Mouse (Mus musculus): ENCODE measurements around the gene Aloxe3.

DNA sequence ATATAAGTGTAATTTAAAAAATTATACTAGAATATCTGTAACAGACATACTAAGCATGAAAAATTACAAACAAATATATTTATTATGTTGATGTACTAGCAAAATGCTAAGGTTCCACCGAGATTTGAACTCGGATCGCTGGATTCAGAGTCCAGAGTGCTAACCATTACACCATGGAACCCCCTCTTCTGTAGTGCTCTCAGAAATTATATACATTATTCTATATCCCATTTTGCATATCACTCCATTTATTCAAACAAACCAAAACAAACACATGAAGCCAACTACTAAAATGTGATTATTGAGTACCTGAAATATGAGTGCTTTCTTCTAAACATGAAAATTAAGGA is 1.2 kb upstream of the Aloxe3 start:
- no peak for TF ChIP-seq POLR2A (IDR thresholded peaks at IDR 0.05; ENCODE audit: borderline replicate concordance, control insufficient read depth, low read depth, low read length)
- TF ChIP-seq CTCF (IDR thresholded peaks at IDR 0.05; ENCODE audit: control insufficient read depth, insufficient read depth, low read length): no peak

Measured in bone marrow, adult 2 months (tissue).